Mouse (Mus musculus): ENCODE data around the gene Ptcra. TPM values are rescaled to one million over a fixed set of nuclear protein-coding genes. Genes with fewer than 3 reads are reported as not detected.
"Not testable (repeated sequence)": the region's sequence is repeated elsewhere in the genome, so short reads cannot be mapped to it uniquely, and the experiment has no call there.

The Ptcra gene
- 0.41 and 0.47 TPM in 2 replicates for polyA plus RNA-seq (2015; fragmentation: Nextera tagmentation; extraction: Ambion mirVana)

- Histone ChIP-seq H3K4me3 (replicated peaks) (no peak within 1 kb of the TSS), H3K27ac (replicated peaks) (no peak within 1 kb of the TSS), H3K9me3 (replicated peaks) (no peaks in the 10 kb centered on the region), H3K4me2 (replicated peaks) (no peak within 1 kb of the TSS), H3K27me3 (no peaks in the 10 kb centered on the region), H3K9ac (no peak within 1 kb of the TSS), H3K4me1 (no peaks in the 10 kb centered on the region), H3K36me3 (no peaks in the 10 kb centered on the region)
- WGBS = 63% methylated on average over 2 of the region's 2 CpGs
- 0 out of 2 replicates have a peak, but pooled peaks have one; percentile 15 for ATAC-seq (ENCODE audit: insufficient number of reproducible peaks, low FRiP score, low TSS enrichment, low read depth)
Measured at GRCm38 (mm10) chr17:46763544-46763943, at the start of gene Ptcra. Ptcra (minus strand) TSS chr17:46763712.

- WGBS = 83% methylated on average over 1 of the region's 1 CpGs
- no peak overlapping the region for H3K27ac ChIP-seq (replicated peaks)
- H3K9ac ChIP-seq = no peak overlapping the region
- H3K36me3 ChIP-seq = peaks cover 67% of the 10 kb centered on the region
- no peaks in the 10 kb centered on the region for H3K4me1 ChIP-seq
- no peaks in the 10 kb centered on the region for H3K9me3 ChIP-seq (replicated peaks)
- no peaks in the 10 kb centered on the region for H3K27me3 ChIP-seq
- no peak overlapping the region for H3K4me2 ChIP-seq (replicated peaks)
- H3K4me3 ChIP-seq (replicated peaks) = no peak overlapping the region
- no peak for ATAC-seq (ENCODE audit: insufficient number of reproducible peaks, low FRiP score, low TSS enrichment, low read depth)
Measured at GRCm38 (mm10) chr17:46812442-46812841, 48.9 kb upstream of the Ptcra start.

GRCm38 (mm10) chr17:46810672-46811071, 47.2 kb upstream of the Ptcra start:
- no peaks in the 10 kb centered on the region for H3K27me3 ChIP-seq
- H3K4me3 ChIP-seq (replicated peaks) = no peak overlapping the region
- 85% methylated on average over 3 of the region's 3 CpGs for WGBS
- no peak for ATAC-seq (ENCODE audit: insufficient number of reproducible peaks, low FRiP score, low TSS enrichment, low read depth)
- no peak overlapping the region for H3K9ac ChIP-seq
- no peak overlapping the region for H3K27ac ChIP-seq (replicated peaks)
- H3K9me3 ChIP-seq (replicated peaks) = no peaks in the 10 kb centered on the region
- peaks cover 74% of the 10 kb centered on the region for H3K36me3 ChIP-seq
- no peak overlapping the region for H3K4me2 ChIP-seq (replicated peaks)
- H3K4me1 ChIP-seq = no peaks in the 10 kb centered on the region

- no peak overlapping the region for H3K4me3 ChIP-seq (replicated peaks)
- peaks cover 70% of the 10 kb centered on the region for H3K36me3 ChIP-seq
- H3K9ac ChIP-seq = no peak overlapping the region
- H3K27me3 ChIP-seq = no peaks in the 10 kb centered on the region
- 86% methylated on average over 6 of the region's 6 CpGs for WGBS
- no peak overlapping the region for H3K4me2 ChIP-seq (replicated peaks)
- H3K4me1 ChIP-seq = no peaks in the 10 kb centered on the region
- no peak overlapping the region for H3K27ac ChIP-seq (replicated peaks)
- no peak for ATAC-seq (ENCODE audit: insufficient number of reproducible peaks, low FRiP score, low TSS enrichment, low read depth)
- no peaks in the 10 kb centered on the region for H3K9me3 ChIP-seq (replicated peaks)
Measured at GRCm38 (mm10) chr17:46809131-46809830, 45.8 kb upstream of the Ptcra start.

GRCm38 (mm10) chr17:46808376-46808775, 44.9 kb upstream of the Ptcra start:
- Histone ChIP-seq H3K4me1 (no peaks in the 10 kb centered on the region), H3K4me2 (replicated peaks) (no peak overlapping the region), H3K27me3 (no peaks in the 10 kb centered on the region), H3K27ac (replicated peaks) (no peak overlapping the region), H3K4me3 (replicated peaks) (no peak overlapping the region), H3K9ac (no peak overlapping the region), H3K9me3 (replicated peaks) (no peaks in the 10 kb centered on the region), H3K36me3 (peaks cover 64% of the 10 kb centered on the region)
- no peak for ATAC-seq (ENCODE audit: insufficient number of reproducible peaks, low FRiP score, low TSS enrichment, low read depth)
- WGBS = 82% methylated on average over 10 of the region's 10 CpGs

GRCm38 (mm10) chr17:46801761-46802160, 38.2 kb upstream of the Ptcra start:
- Histone ChIP-seq H3K4me1 (no peaks in the 10 kb centered on the region), H3K36me3 (peaks cover 49% of the 10 kb centered on the region), H3K27ac (replicated peaks) (no peak overlapping the region), H3K4me3 (replicated peaks) (no peak overlapping the region), H3K27me3 (no peaks in the 10 kb centered on the region), H3K9ac (no peak overlapping the region), H3K9me3 (replicated peaks) (no peaks in the 10 kb centered on the region), H3K4me2 (replicated peaks) (no peak overlapping the region)
- WGBS = 87% methylated on average over 6 of the region's 6 CpGs
- no peak for ATAC-seq (ENCODE audit: insufficient number of reproducible peaks, low FRiP score, low TSS enrichment, low read depth)

GRCm38 (mm10) chr17:46799680-46800079, 36.2 kb upstream of the Ptcra start:
- H3K9me3 ChIP-seq (replicated peaks) = no peaks in the 10 kb centered on the region
- H3K36me3 ChIP-seq = peaks cover 34% of the 10 kb centered on the region
- no peak for ATAC-seq (ENCODE audit: insufficient number of reproducible peaks, low FRiP score, low TSS enrichment, low read depth)
- 67% methylated on average over 10 of the region's 10 CpGs for WGBS
- no peak overlapping the region for H3K9ac ChIP-seq
- H3K27me3 ChIP-seq = no peaks in the 10 kb centered on the region
- H3K4me1 ChIP-seq = no peaks in the 10 kb centered on the region
- no peak overlapping the region for H3K4me2 ChIP-seq (replicated peaks)
- no peak overlapping the region for H3K4me3 ChIP-seq (replicated peaks)
- no peak overlapping the region for H3K27ac ChIP-seq (replicated peaks)

- Histone ChIP-seq H3K4me1 (no peaks in the 10 kb centered on the region), H3K27me3 (no peaks in the 10 kb centered on the region), H3K4me2 (replicated peaks) (no peak overlapping the region), H3K9me3 (replicated peaks) (no peaks in the 10 kb centered on the region), H3K4me3 (replicated peaks) (no peak overlapping the region), H3K27ac (replicated peaks) (no peak overlapping the region), H3K9ac (no peak overlapping the region), H3K36me3 (peaks cover 33% of the 10 kb centered on the region)
- 23% methylated on average over 5 of the region's 8 CpGs for WGBS
- no peak for ATAC-seq (ENCODE audit: insufficient number of reproducible peaks, low FRiP score, low TSS enrichment, low read depth)
Measured at GRCm38 (mm10) chr17:46797386-46797785, 33.9 kb upstream of the Ptcra start.

GRCm38 (mm10) chr17:46796743-46797142, 33.2 kb upstream of the Ptcra start:
- Histone ChIP-seq H3K9me3 (replicated peaks) (no peaks in the 10 kb centered on the region), H3K36me3 (peaks cover 29% of the 10 kb centered on the region), H3K4me2 (replicated peaks) (no peak overlapping the region), H3K4me1 (no peaks in the 10 kb centered on the region), H3K4me3 (replicated peaks) (no peak overlapping the region), H3K9ac (no peak overlapping the region), H3K27me3 (no peaks in the 10 kb centered on the region), H3K27ac (replicated peaks) (no peak overlapping the region)
- no peak for ATAC-seq (ENCODE audit: insufficient number of reproducible peaks, low FRiP score, low TSS enrichment, low read depth)
- WGBS = 66% methylated on average over 4 of the region's 4 CpGs

GRCm38 (mm10) chr17:46792963-46793362, 29.5 kb upstream of the Ptcra start:
- Histone ChIP-seq H3K9ac (no peak overlapping the region), H3K9me3 (replicated peaks) (no peaks in the 10 kb centered on the region), H3K4me1 (no peaks in the 10 kb centered on the region), H3K27me3 (no peaks in the 10 kb centered on the region), H3K4me3 (replicated peaks) (no peak overlapping the region), H3K36me3 (no peaks in the 10 kb centered on the region), H3K4me2 (replicated peaks) (no peak overlapping the region), H3K27ac (replicated peaks) (no peak overlapping the region)
- no peak for ATAC-seq (ENCODE audit: insufficient number of reproducible peaks, low FRiP score, low TSS enrichment, low read depth)
- WGBS = 82% methylated on average over 2 of the region's 2 CpGs

GRCm38 (mm10) chr17:46787974-46788373, 24.5 kb upstream of the Ptcra start:
- H3K4me1 ChIP-seq; ATAC-seq (ENCODE audit: insufficient number of reproducible peaks, low FRiP score, low TSS enrichment, low read depth); H3K27ac ChIP-seq (replicated peaks); H3K4me2 ChIP-seq (replicated peaks); H3K9ac ChIP-seq; H3K9me3 ChIP-seq (replicated peaks); H3K36me3 ChIP-seq; H3K4me3 ChIP-seq (replicated peaks); H3K27me3 ChIP-seq: not testable (repeated sequence)
- WGBS = 63% methylated on average over 2 of the region's 2 CpGs

GRCm38 (mm10) chr17:46786952-46787351, 23.4 kb upstream of the Ptcra start:
- no peak overlapping the region for H3K4me3 ChIP-seq (replicated peaks)
- H3K4me1 ChIP-seq = no peaks in the 10 kb centered on the region
- WGBS = 91% methylated on average over 5 of the region's 5 CpGs
- ATAC-seq (ENCODE audit: insufficient number of reproducible peaks, low FRiP score, low TSS enrichment, low read depth) = no peak
- no peak overlapping the region for H3K9ac ChIP-seq
- no peaks in the 10 kb centered on the region for H3K9me3 ChIP-seq (replicated peaks)
- H3K36me3 ChIP-seq = no peaks in the 10 kb centered on the region
- H3K4me2 ChIP-seq (replicated peaks) = no peak overlapping the region
- H3K27ac ChIP-seq (replicated peaks) = no peak overlapping the region
- no peaks in the 10 kb centered on the region for H3K27me3 ChIP-seq
